8 mouse cellular contexts compared by ENCODE assay signal in the genomic region with DNA sequence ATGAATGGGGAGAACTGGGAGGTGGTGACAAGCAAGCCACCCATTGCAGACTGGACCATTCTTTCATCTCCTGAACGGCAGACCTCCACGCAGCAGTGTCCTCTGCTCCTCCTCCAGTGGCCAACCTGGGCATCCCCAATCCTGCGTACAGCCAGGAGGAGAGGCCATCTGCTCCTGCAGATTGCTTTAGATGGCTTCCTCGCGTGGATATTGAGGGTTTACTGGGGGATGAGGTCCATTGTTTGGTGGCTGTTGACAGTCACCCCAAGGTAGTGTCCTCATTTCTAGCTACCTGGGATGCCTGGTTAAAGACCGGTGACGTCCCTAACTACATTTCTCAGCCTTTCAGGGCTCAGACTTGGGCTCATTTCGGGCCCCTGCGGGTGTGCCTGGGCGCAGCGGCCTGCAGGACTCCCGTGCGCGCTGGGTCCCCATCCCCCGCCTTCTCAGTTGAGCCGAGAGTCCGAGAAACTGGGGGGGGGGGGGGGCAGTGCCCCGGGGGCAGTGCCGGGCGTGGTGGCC. TPM values are rescaled to one million over a fixed set of nuclear protein-coding genes. Genes with fewer than 3 reads are reported as not detected.
DNase-seq lines count a peak whose midpoint lies in the region; ATAC-seq and TF ChIP-seq lines count a peak whose summit lies in the region.

No protein-coding gene starts in this region.

- TF ChIP-seq POLR2A in liver, adult 2 months (IDR thresholded peaks at IDR 0.05; ENCODE audit: extremely low read depth, insufficient read depth, low read length) = no peak
- no peak for TF ChIP-seq POLR2A in cortical plate, adult 2 months (IDR thresholded peaks at IDR 0.05; ENCODE audit: extremely low read depth, insufficient read depth, low read length)

- no peak overlapping the region for H3K27ac ChIP-seq in liver, adult 2 months (replicated peaks; ENCODE audit: insufficient read depth, low read depth, low read length)
- H3K27ac ChIP-seq in cortical plate, adult 2 months (ENCODE audit: insufficient read depth, low read length) = no peak overlapping the region
- H3K27ac ChIP-seq in hindbrain, embryonic 16.5 days (ENCODE audit: low read depth, low read length) = peak overlapping the region; percentile 58; the same call in 1 of the 2 replicates
- no peak overlapping the region for H3K27ac ChIP-seq in neural tube, embryonic 12.5 days

- H3K9me3 ChIP-seq in hindbrain, embryonic 16.5 days (ENCODE audit: control insufficient read depth, low read length) = no peaks in the 10 kb centered on the region
- no peaks in the 10 kb centered on the region for H3K9me3 ChIP-seq in neural tube, embryonic 12.5 days

- H3K27me3 ChIP-seq in liver, adult 2 months (ENCODE audit: control insufficient read depth, insufficient read depth, low read length) = no peaks in the 10 kb centered on the region
- H3K27me3 ChIP-seq in hindbrain, embryonic 16.5 days (replicated peaks; ENCODE audit: control insufficient read depth, insufficient read depth, low read length) = 0 out of 2 replicates have a peak, but pooled peaks cover 2% of the 10 kb centered on the region
- peaks cover 3% of the 10 kb centered on the region; the same call in 1 of the 2 replicates for H3K27me3 ChIP-seq in neural tube, embryonic 12.5 days (replicated peaks)

- 34% methylated on average over 17 of the region's 20 CpGs for WGBS in liver, adult 2 months
- 7% methylated on average over 18 of the region's 20 CpGs for WGBS in hindbrain, embryonic 16.5 days
- WGBS in neural tube, embryonic 12.5 days = 8% methylated on average over 20 of the region's 20 CpGs

- H3K4me3 ChIP-seq in liver, adult 2 months (ENCODE audit: insufficient read depth, low read depth, low read length) = peak overlapping the region; percentile 15; the same call in 1 of the 2 replicates
- H3K4me3 ChIP-seq in cortical plate, adult 2 months (ENCODE audit: insufficient read depth, low read length) = peak overlapping the region; percentile 78
- H3K4me3 ChIP-seq in hindbrain, embryonic 16.5 days (ENCODE audit: low read length) = peak overlapping the region; percentile 75
- H3K4me3 ChIP-seq in neural tube, embryonic 12.5 days = peak overlapping the region; percentile 55

- H3K36me3 ChIP-seq in liver, adult 2 months (ENCODE audit: control insufficient read depth, insufficient read depth, low read length) = no peaks in the 10 kb centered on the region
- no peaks in the 10 kb centered on the region for H3K36me3 ChIP-seq in hindbrain, embryonic 16.5 days (ENCODE audit: control insufficient read depth, insufficient read depth, low read length)
- H3K36me3 ChIP-seq in neural tube, embryonic 12.5 days = no peaks in the 10 kb centered on the region

- peak overlapping the region; percentile 90 for H3K4me2 ChIP-seq in hindbrain, embryonic 16.5 days (ENCODE audit: low read length)
- H3K4me2 ChIP-seq in neural tube, embryonic 12.5 days (replicated peaks) = peak overlapping the region; percentile 99

- H3K79me2 ChIP-seq in liver, adult 2 months (ENCODE audit: control insufficient read depth, insufficient read depth, low read length) = no peaks in the 10 kb centered on the region

- DNase-seq in liver, adult 2 months (ENCODE audit: extremely low read depth, low read depth, low spot score) = no peak
- DNase-seq in liver (no peak), MN1 (ENCODE audit: low spot score) (no peak)
- DNase-seq in layer of hippocampus, adult 11-12 months (ENCODE audit: low spot score) = no peak
- DNase-seq in lung, postnatal 36 days = no peak

- ATAC-seq in hindbrain, embryonic 16.5 days = peak; percentile 7
- peak; percentile 49 for ATAC-seq in neural tube, embryonic 12.5 days (ENCODE audit: low FRiP score, low read depth)

- TF ChIP-seq CTCF in liver, adult 2 months (IDR thresholded peaks at IDR 0.05; ENCODE audit: low read depth, low read length) = no peak
- no peak for TF ChIP-seq CTCF in cortical plate, adult 2 months (IDR thresholded peaks at IDR 0.05; ENCODE audit: extremely low read depth, insufficient read depth, low read length)

- peaks cover 7% of the 10 kb centered on the region for H3K4me1 ChIP-seq in liver, adult 2 months (ENCODE audit: control insufficient read depth, insufficient read depth, low read length)
- peaks cover 2% of the 10 kb centered on the region; the same call in 1 of the 2 replicates for H3K4me1 ChIP-seq in cortical plate, adult 2 months (ENCODE audit: control insufficient read depth, insufficient read depth, low read length)
- peaks cover 12% of the 10 kb centered on the region for H3K4me1 ChIP-seq in hindbrain, embryonic 16.5 days (ENCODE audit: control insufficient read depth, insufficient read depth, low read depth, low read length)
- peaks cover 18% of the 10 kb centered on the region for H3K4me1 ChIP-seq in neural tube, embryonic 12.5 days

- no peak overlapping the region for H3K9ac ChIP-seq in liver, adult 2 months (ENCODE audit: low read depth, low read length)
- peak overlapping the region; percentile 89 for H3K9ac ChIP-seq in hindbrain, embryonic 16.5 days (ENCODE audit: low read depth, low read length)
- H3K9ac ChIP-seq in neural tube, embryonic 12.5 days = peak overlapping the region; percentile 74

RNA-seq across cellular contexts. Expression of gene Fads3, which starts 0.4 kb away (rescaled TPM):
- total RNA-seq in liver, adult 2 months (2014; rRNA removed) = 1.4 and 2.8 TPM in 2 replicates
- 4.8 TPM in 2 replicates for polyA plus RNA-seq in liver, adult 2 months (2012; rRNA removed)
- polyA plus RNA-seq in cortical plate, adult 2 months (2012; rRNA removed) = 44.5 and 44.6 TPM in 2 replicates
- polyA plus RNA-seq in hindbrain, embryonic 16.5 days (2015; fragmentation: Nextera tagmentation; extraction: Ambion mirVana) = 39.7 and 42.1 TPM in 2 replicates
- polyA plus RNA-seq in neural tube, embryonic 12.5 days (2016; fragmentation: Nextera tagmentation; extraction: Ambion mirVana) = 11.4 and 13.3 TPM in 2 replicates

RNA-seq across cellular contexts. Expression of gene Rab3il1, which starts 39.5 kb away (rescaled TPM):
- total RNA-seq in liver, adult 2 months (2014; rRNA removed) = 3.1 and 4.0 TPM in 2 replicates
- 3.1 and 3.8 TPM in 2 replicates for polyA plus RNA-seq in liver, adult 2 months (2012; rRNA removed)
- polyA plus RNA-seq in cortical plate, adult 2 months (2012; rRNA removed) = 12.9 and 13.6 TPM in 2 replicates
- polyA plus RNA-seq in hindbrain, embryonic 16.5 days (2015; fragmentation: Nextera tagmentation; extraction: Ambion mirVana) = 22.1 and 25.6 TPM in 2 replicates
- 26.3 and 29.6 TPM in 2 replicates for polyA plus RNA-seq in neural tube, embryonic 12.5 days (2016; fragmentation: Nextera tagmentation; extraction: Ambion mirVana)

RNA-seq across cellular contexts. Expression of gene Best1, which starts 39.5 kb away (rescaled TPM):
- total RNA-seq in liver, adult 2 months (2014; rRNA removed) = not detected in 2 replicates
- polyA plus RNA-seq in liver, adult 2 months (2012; rRNA removed) = 0.05 TPM in 1 of 2 replicates, not detected in the other
- polyA plus RNA-seq in cortical plate, adult 2 months (2012; rRNA removed) = 0.98 and 1.1 TPM in 2 replicates
- 2.5 and 3.2 TPM in 2 replicates for polyA plus RNA-seq in hindbrain, embryonic 16.5 days (2015; fragmentation: Nextera tagmentation; extraction: Ambion mirVana)
- polyA plus RNA-seq in neural tube, embryonic 12.5 days (2016; fragmentation: Nextera tagmentation; extraction: Ambion mirVana) = 1.0 and 1.9 TPM in 2 replicates

Comparison
In these comparisons a context has a peak if more than half of its experiments do, and no peak if none do; other contexts are left out.
1. H3K4me3 ChIP-seq: peak in every context shown above with its lines; median percentile 78 in cortical plate, adult 2 months; 75 in hindbrain, embryonic 16.5 days; 55 in neural tube, embryonic 12.5 days; 15 in liver, adult 2 months.